Mouse (Mus musculus): Measurements from ENCODE around the gene Cinp. TPM values are rescaled to one million over a fixed set of nuclear protein-coding genes. Genes with fewer than 3 reads are reported as not detected.

Cinp gene
- polyA plus RNA-seq, 1 experiment: 54.4 TPM

DNA sequence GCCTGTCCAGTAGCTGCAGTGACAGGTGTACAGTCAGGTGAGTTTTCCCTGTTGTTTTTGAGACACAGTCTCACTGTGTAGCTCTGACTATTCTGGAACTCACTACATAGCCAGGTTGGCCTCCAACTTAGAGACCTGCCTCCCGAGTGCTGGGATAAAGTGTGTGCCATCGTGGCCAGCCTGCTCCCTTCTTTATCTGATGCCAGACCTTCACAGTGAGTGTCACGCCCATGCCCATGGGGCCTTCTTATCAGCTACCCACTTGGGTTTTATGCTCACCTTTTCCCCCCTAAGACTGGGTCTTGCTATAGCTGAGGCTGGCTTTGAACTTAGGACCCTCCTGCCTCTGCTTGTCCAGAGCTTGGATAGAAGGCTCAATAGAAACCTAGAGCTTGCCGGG is 18.8 kb downstream of the Cinp start:
- peaks cover 9% of the 10 kb centered on the region for H3K36me3 ChIP-seq (ENCODE audit: control insufficient read depth, insufficient read depth)
- H3K4me3 ChIP-seq: no peak overlapping the region
- H3ac ChIP-seq (ENCODE audit: control insufficient read depth, insufficient read length): no peak overlapping the region
- no peak for TF ChIP-seq E2F4 (IDR thresholded peaks at IDR 0.05; ENCODE audit: insufficient read depth)
- no peak for TF ChIP-seq MYOD1 (IDR thresholded peaks at IDR 0.05; ENCODE audit: control insufficient read depth in 1 of 3, insufficient read length in 2 of 3, low read depth in 2 of 3)
- TF ChIP-seq USF1 (IDR thresholded peaks at IDR 0.05; ENCODE audit: low read depth): no peak
- no peak for TF ChIP-seq CEBPB (IDR thresholded peaks at IDR 0.05; ENCODE audit: insufficient read depth, poor library complexity, severe bottlenecking)
- no peak for TF ChIP-seq MAX (IDR thresholded peaks at IDR 0.05; ENCODE audit: low read depth)
- TF ChIP-seq POLR2A (IDR thresholded peaks at IDR 0.05; ENCODE audit: insufficient read length, low read depth): no peak
- no peak overlapping the region for H3K4me2 ChIP-seq (ENCODE audit: low read depth)
- H3K27me3 ChIP-seq (ENCODE audit: control insufficient read depth, insufficient read depth, insufficient read length): no peaks in the 10 kb centered on the region
- H3K79me2 ChIP-seq (ENCODE audit: control insufficient read depth, insufficient read depth): no peaks in the 10 kb centered on the region

DNA sequence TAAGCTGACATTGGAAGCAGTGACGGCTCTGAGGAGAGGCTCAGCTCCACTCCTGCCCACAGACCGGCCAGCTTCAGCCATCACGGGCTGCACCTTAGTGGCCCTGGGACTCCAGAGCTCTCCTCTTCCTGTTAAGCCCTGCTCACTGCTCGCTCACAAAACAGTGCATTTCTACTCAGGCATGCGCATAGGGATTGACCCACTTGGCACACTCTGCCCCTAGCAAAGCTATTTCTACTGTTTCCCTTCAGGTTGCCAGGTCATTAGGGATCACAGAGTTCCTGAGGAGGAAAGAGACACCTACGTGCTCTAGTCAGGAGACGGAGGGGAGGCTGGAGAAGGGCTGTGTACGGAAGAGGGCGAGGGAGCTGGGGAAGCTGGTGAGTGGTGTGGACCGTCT is 23.0 kb downstream of the Cinp start:
- no peaks in the 10 kb centered on the region for H3K27me3 ChIP-seq (ENCODE audit: control insufficient read depth, insufficient read depth, insufficient read length)
- TF ChIP-seq REST (IDR thresholded peaks at IDR 0.05; ENCODE audit: insufficient read depth, insufficient read length): no peak
- no peak for TF ChIP-seq TCF12 (IDR thresholded peaks at IDR 0.05; ENCODE audit: insufficient read depth, poor library complexity, severe bottlenecking)
- no peak for TF ChIP-seq TCF3 (IDR thresholded peaks at IDR 0.05; ENCODE audit: insufficient read length, low read depth)
- no peak for TF ChIP-seq USF1 (IDR thresholded peaks at IDR 0.05; ENCODE audit: low read depth)
- TF ChIP-seq CEBPB (IDR thresholded peaks at IDR 0.05; ENCODE audit: insufficient read depth, poor library complexity, severe bottlenecking): no peak
- no peak for TF ChIP-seq MYOD1 (IDR thresholded peaks at IDR 0.05; ENCODE audit: control insufficient read depth in 1 of 3, insufficient read length in 2 of 3, low read depth in 2 of 3)
- TF ChIP-seq E2F4 (IDR thresholded peaks at IDR 0.05; ENCODE audit: insufficient read depth): no peak
- no peak for TF ChIP-seq POLR2AphosphoS2 (IDR thresholded peaks at IDR 0.05; ENCODE audit: insufficient read length, low read depth)
- no peak for TF ChIP-seq SRF (IDR thresholded peaks at IDR 0.05; ENCODE audit: control insufficient read depth, insufficient read length, low read depth)
- no peak for TF ChIP-seq MAX (IDR thresholded peaks at IDR 0.05; ENCODE audit: low read depth)
- TF ChIP-seq POLR2A (IDR thresholded peaks at IDR 0.05; ENCODE audit: insufficient read length, low read depth): no peak
- no peak for TF ChIP-seq MYOG (IDR thresholded peaks at IDR 0.05; ENCODE audit: control insufficient read depth in 1 of 3, insufficient read depth in 1 of 3, insufficient read length in 2 of 3, low read depth in 2 of 3)
- peaks cover 5% of the 10 kb centered on the region for H3K36me3 ChIP-seq (ENCODE audit: control insufficient read depth, insufficient read depth)
- no peaks in the 10 kb centered on the region for H3K79me2 ChIP-seq (ENCODE audit: control insufficient read depth, insufficient read depth)
- no peak overlapping the region for H3ac ChIP-seq (ENCODE audit: control insufficient read depth, insufficient read length)
- H3K4me2 ChIP-seq (ENCODE audit: low read depth): no peak overlapping the region
- no peak overlapping the region for H3K4me3 ChIP-seq

GRCm38 (mm10) chr12:110865571-110865970 is 23.4 kb downstream of the Cinp start:
- H3K4me2 ChIP-seq (ENCODE audit: low read depth): no peak overlapping the region
- no peaks in the 10 kb centered on the region for H3K27me3 ChIP-seq (ENCODE audit: control insufficient read depth, insufficient read depth, insufficient read length)
- no peak overlapping the region for H3K4me3 ChIP-seq
- TF ChIP-seq MAX (IDR thresholded peaks at IDR 0.05; ENCODE audit: low read depth): no peak
- TF ChIP-seq E2F4 (IDR thresholded peaks at IDR 0.05; ENCODE audit: insufficient read depth): no peak
- no peak for TF ChIP-seq SRF (IDR thresholded peaks at IDR 0.05; ENCODE audit: control insufficient read depth, insufficient read length, low read depth)
- TF ChIP-seq TCF3 (IDR thresholded peaks at IDR 0.05; ENCODE audit: insufficient read length, low read depth): no peak
- no peak for TF ChIP-seq MYOG (IDR thresholded peaks at IDR 0.05; ENCODE audit: control insufficient read depth in 1 of 3, insufficient read depth in 1 of 3, insufficient read length in 2 of 3, low read depth in 2 of 3)
- no peak for TF ChIP-seq POLR2AphosphoS2 (IDR thresholded peaks at IDR 0.05; ENCODE audit: insufficient read length, low read depth)
- no peak for TF ChIP-seq REST (IDR thresholded peaks at IDR 0.05; ENCODE audit: insufficient read depth, insufficient read length)
- no peak for TF ChIP-seq MYOD1 (IDR thresholded peaks at IDR 0.05; ENCODE audit: control insufficient read depth in 1 of 3, insufficient read length in 2 of 3, low read depth in 2 of 3)
- no peak for TF ChIP-seq CEBPB (IDR thresholded peaks at IDR 0.05; ENCODE audit: insufficient read depth, poor library complexity, severe bottlenecking)
- no peak for TF ChIP-seq USF1 (IDR thresholded peaks at IDR 0.05; ENCODE audit: low read depth)
- no peak for TF ChIP-seq TCF12 (IDR thresholded peaks at IDR 0.05; ENCODE audit: insufficient read depth, poor library complexity, severe bottlenecking)
- TF ChIP-seq POLR2A (IDR thresholded peaks at IDR 0.05; ENCODE audit: insufficient read length, low read depth): no peak
- H3K79me2 ChIP-seq (ENCODE audit: control insufficient read depth, insufficient read depth): no peaks in the 10 kb centered on the region
- peaks cover 5% of the 10 kb centered on the region for H3K36me3 ChIP-seq (ENCODE audit: control insufficient read depth, insufficient read depth)
- no peak overlapping the region for H3ac ChIP-seq (ENCODE audit: control insufficient read depth, insufficient read length)

GRCm38 (mm10) chr12:110864008-110864407 is 24.9 kb downstream of the Cinp start:
- Histone ChIP-seq H3K79me2 (ENCODE audit: control insufficient read depth, insufficient read depth) (no peaks in the 10 kb centered on the region), H3K4me2 (ENCODE audit: low read depth) (no peak overlapping the region), H3K27me3 (ENCODE audit: control insufficient read depth, insufficient read depth, insufficient read length) (no peaks in the 10 kb centered on the region), H3K4me3 (no peak overlapping the region), H3K36me3 (ENCODE audit: control insufficient read depth, insufficient read depth) (peaks cover 5% of the 10 kb centered on the region), H3ac (ENCODE audit: control insufficient read depth, insufficient read length) (no peak overlapping the region)
- TF ChIP-seq POLR2A (IDR thresholded peaks at IDR 0.05; ENCODE audit: insufficient read length, low read depth) (no peak), TCF12 (IDR thresholded peaks at IDR 0.05; ENCODE audit: insufficient read depth, poor library complexity, severe bottlenecking) (no peak), E2F4 (IDR thresholded peaks at IDR 0.05; ENCODE audit: insufficient read depth) (no peak), SRF (IDR thresholded peaks at IDR 0.05; ENCODE audit: control insufficient read depth, insufficient read length, low read depth) (no peak), MYOD1 (IDR thresholded peaks at IDR 0.05; ENCODE audit: control insufficient read depth in 1 of 3, insufficient read length in 2 of 3, low read depth in 2 of 3) (no peak), POLR2AphosphoS2 (IDR thresholded peaks at IDR 0.05; ENCODE audit: insufficient read length, low read depth) (no peak), REST (IDR thresholded peaks at IDR 0.05; ENCODE audit: insufficient read depth, insufficient read length) (no peak), TCF3 (IDR thresholded peaks at IDR 0.05; ENCODE audit: insufficient read length, low read depth) (no peak), MYOG (IDR thresholded peaks at IDR 0.05; ENCODE audit: control insufficient read depth in 1 of 3, insufficient read depth in 1 of 3, insufficient read length in 2 of 3, low read depth in 2 of 3) (no peak), USF1 (IDR thresholded peaks at IDR 0.05; ENCODE audit: low read depth) (no peak), CEBPB (IDR thresholded peaks at IDR 0.05; ENCODE audit: insufficient read depth, poor library complexity, severe bottlenecking) (no peak)

DNA sequence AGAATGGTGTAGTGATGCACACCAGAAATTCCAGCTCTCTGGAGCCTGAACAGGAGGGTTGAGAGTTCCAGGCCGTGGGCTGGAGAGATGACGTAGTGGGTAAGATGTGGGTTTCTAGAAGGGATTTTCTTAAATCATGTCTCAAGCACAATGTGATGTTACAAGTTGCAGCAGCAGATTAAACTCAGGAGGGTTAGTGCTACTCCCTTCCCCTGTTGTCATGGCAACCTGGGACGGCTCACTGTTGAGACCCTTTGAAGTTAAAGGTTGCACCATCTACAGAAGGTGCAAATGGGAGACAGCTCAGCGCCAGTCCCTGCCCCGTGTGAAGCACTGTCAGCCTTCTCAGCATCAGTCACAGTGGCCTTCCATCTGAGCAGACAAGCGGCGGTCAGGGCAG is 27.7 kb downstream of the Cinp start:
- H3K36me3 ChIP-seq (ENCODE audit: control insufficient read depth, insufficient read depth): no peaks in the 10 kb centered on the region
- H3ac ChIP-seq (ENCODE audit: control insufficient read depth, insufficient read length): no peak overlapping the region
- H3K27me3 ChIP-seq (ENCODE audit: control insufficient read depth, insufficient read depth, insufficient read length): no peaks in the 10 kb centered on the region
- H3K4me2 ChIP-seq (ENCODE audit: low read depth): no peak overlapping the region
- no peak for TF ChIP-seq POLR2A (IDR thresholded peaks at IDR 0.05; ENCODE audit: insufficient read length, low read depth)
- no peak for TF ChIP-seq MYOG (IDR thresholded peaks at IDR 0.05; ENCODE audit: control insufficient read depth in 1 of 3, insufficient read depth in 1 of 3, insufficient read length in 2 of 3, low read depth in 2 of 3)
- no peak overlapping the region for H3K4me3 ChIP-seq
- no peaks in the 10 kb centered on the region for H3K79me2 ChIP-seq (ENCODE audit: control insufficient read depth, insufficient read depth)

Data from myocyte (in vitro differentiated cells).